Mouse (Mus musculus) testis, adult 2 months (tissue): ENCODE measurements around the gene Tcl1b3.
"Not testable (repeated sequence)": the region's sequence is repeated elsewhere in the genome, so short reads cannot be mapped to it uniquely, and the experiment has no call there.

Experiments used
- CTCF ChIP-seq: fragments of 200-500 bp; IDR thresholded peaks from 2 replicates; pipeline ENCODE4 v1.5.1; 2012; ENCODE audit warnings: low read depth, mild to moderate bottlenecking, inconsistent platforms, low read length, moderate library complexity; ENCODE audit not compliant: control insufficient read depth, insufficient read depth, insufficient replicate concordance
- POLR2A ChIP-seq: fragments of 200-500 bp; IDR thresholded peaks from 2 replicates; pipeline ENCODE4 v1.6.1; 2012; ENCODE audit warnings: low read depth, mild to moderate bottlenecking, inconsistent platforms, low read length, moderate library complexity; ENCODE audit not compliant: control insufficient read depth

- not testable (repeated sequence) for TF ChIP-seq CTCF, POLR2A
Observed at GRCm38 (mm10) chr12:105155286-105155685, 35.6 kb upstream of the Tcl1b3 start.
